Mouse (Mus musculus) bone marrow macrophage, adult 2 months (primary cell): ENCODE results near the gene Slc16a8.

Experiments
- CTCF ChIP-seq: IDR thresholded peaks from 2 replicates; pipeline ENCODE4 v1.5.1; 2012; ENCODE audit warnings: low read depth, mild to moderate bottlenecking, low read length, moderate library complexity
- POLR2A ChIP-seq: IDR thresholded peaks from 2 replicates; pipeline ENCODE4 v1.6.1; 2012; ENCODE audit warnings: mild to moderate bottlenecking, low read depth, low read length, borderline replicate concordance

DNA sequence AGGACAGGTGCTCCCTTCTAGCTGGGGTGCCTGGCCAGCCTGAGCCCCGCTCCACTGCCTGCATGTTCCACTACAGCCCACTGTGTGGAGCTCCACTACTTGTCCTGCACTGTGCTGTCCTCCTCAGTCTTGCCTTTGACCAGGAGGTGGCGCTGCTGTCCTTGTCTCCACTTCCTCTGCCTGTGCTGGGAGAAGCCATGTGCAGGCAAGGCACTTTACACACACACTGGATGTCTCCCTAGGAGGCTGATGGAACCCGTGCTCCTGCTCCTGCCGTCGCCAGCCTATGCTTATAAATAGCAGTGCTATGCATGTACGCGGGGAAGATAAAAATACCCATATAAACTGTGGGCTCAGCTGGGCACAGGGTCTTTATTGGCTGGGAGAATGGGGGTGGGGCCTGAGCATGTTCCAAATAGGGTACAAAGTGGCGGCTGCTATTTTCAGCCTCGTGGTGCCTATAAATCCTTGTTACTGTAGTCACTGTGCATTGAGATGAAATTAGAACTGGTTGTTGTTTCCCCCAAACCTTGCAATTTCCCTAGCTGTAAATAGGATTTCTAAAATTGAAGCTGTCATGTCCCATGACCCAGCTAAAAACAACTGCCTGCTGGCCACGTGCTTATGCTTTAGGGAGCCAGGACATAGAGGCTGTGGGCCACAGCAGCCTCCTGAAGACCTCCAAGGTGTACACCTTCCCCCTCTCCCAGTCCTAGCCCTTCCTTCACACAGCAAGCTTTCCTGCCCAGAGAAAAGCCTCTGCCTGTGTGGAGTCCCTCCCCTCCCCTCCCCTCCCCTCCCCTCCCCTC, 11.1 kb downstream of the Slc16a8 start:
- peak; percentile 99 for TF ChIP-seq CTCF
- TF ChIP-seq POLR2A, result no peak
